Mouse (Mus musculus) macrophage (primary cell): ENCODE measurements around the gene Bmp3. TPM values are rescaled to one million over a fixed set of nuclear protein-coding genes. Genes with fewer than 3 reads are reported as not detected.

Experiments
- H3K27ac ChIP-seq: fragments of 350-480 bp; formaldehyde crosslinking; 2 replicates; pipeline ENCODE4 v1.9.0; 2021
- H3K36me3 ChIP-seq: fragments of 350-480 bp; formaldehyde crosslinking; 2 replicates; pipeline ENCODE4 v1.9.0; 2021; ENCODE audit errors: inconsistent target
- H3K4me3 ChIP-seq: fragments of 350-480 bp; formaldehyde crosslinking; 2 replicates; pipeline ENCODE4 v1.9.0; 2021; ENCODE audit errors: inconsistent target
- H3K79me2 ChIP-seq: fragments of 350-480 bp; formaldehyde crosslinking; 2 replicates; pipeline ENCODE4 v1.9.0; 2021; ENCODE audit errors: inconsistent target
- WGBS: methylation state at CpG from one replicate; pipeline ENCODE4 v1.1.7; 2026; ENCODE audit warnings: inconsistent platforms; ENCODE audit not compliant: missing documents; 5-methylcytosine and 5-hydroxymethylcytosine counted together
- polyA plus RNA-seq: library from polyadenylated mRNA; stranded (reverse); fragments of 250-400 nt; gene quantifications from 3 replicates; pipeline ENCODE4 v1.2.4, GENCODE M21; 2018; ENCODE audit warnings: inconsistent platforms

Bmp3 gene
- polyA plus RNA-seq, 1 experiment from 2014 or later, result not detected

DNA sequence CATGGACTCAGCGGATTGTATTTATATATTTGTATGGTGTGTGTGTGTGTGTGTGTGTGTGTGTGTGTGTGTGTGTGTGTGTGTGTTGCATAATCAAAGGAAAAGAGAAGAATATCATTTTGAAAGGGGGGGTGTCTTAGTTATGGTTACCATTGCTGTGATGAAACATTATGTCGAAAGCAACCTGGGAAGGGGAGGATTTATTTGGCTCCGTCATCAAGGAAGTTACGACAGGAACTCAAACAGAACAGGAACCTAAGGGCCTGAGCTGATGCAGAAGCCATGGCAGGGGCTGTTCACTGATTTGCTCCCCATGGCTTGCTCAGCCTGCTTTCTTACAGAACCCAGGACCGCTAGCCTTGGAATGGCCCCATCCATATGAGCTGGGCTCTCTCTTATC, 10.9 kb downstream of the Bmp3 start:
- WGBS, result 43% methylated on average over 5 of the region's 5 CpGs
- Histone ChIP-seq H3K27ac (no peak overlapping the region), H3K4me3 (no peak overlapping the region), H3K79me2 (no peaks in the 10 kb centered on the region), H3K36me3 (no peaks in the 10 kb centered on the region)

DNA sequence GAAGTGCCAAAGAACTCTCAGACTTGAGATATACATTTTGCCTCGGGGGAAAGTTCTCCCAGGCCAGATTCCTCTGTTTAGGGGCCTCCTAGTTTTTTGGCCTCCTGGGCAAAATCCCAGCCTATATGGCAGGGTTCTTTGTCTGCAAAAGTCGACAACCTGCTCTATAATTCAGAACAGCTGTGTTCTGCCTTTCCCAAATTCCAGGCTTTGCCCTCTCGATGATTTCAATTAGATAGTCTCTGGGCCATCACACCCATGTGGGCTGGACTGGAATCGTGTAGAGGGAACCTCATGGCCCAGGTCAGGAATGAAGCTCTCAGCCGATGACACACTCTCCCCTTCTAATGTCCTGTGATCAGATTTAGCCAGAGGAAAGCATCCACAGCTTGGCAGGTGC, 21.8 kb downstream of the Bmp3 start:
- no peak overlapping the region for H3K4me3 ChIP-seq
- H3K79me2 ChIP-seq, result no peaks in the 10 kb centered on the region
- WGBS, result 78% methylated on average over 5 of the region's 5 CpGs
- H3K27ac ChIP-seq, result no peak overlapping the region
- H3K36me3 ChIP-seq, result no peaks in the 10 kb centered on the region

DNA sequence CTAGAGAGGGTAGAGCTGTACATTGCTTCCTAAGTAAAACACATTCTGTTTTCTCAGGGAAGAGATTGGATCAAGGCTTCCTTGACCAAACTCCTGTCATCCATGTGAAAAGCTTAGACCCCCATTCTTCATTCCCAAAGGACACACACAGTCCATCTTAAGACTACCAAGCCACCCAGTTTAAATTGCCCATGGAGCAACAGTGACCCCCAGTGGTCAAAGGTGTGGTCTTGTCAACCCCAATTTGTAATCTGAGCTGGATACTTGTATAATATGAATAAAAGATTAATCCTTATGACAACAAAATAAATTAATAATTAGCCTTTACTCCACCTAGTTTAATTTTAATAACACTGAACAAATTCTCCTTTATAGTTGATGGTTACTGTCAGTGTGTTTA, 24.7 kb downstream of the Bmp3 start:
- Histone ChIP-seq H3K79me2 (no peaks in the 10 kb centered on the region), H3K4me3 (no peak overlapping the region), H3K27ac (no peak overlapping the region), H3K36me3 (no peaks in the 10 kb centered on the region)

DNA sequence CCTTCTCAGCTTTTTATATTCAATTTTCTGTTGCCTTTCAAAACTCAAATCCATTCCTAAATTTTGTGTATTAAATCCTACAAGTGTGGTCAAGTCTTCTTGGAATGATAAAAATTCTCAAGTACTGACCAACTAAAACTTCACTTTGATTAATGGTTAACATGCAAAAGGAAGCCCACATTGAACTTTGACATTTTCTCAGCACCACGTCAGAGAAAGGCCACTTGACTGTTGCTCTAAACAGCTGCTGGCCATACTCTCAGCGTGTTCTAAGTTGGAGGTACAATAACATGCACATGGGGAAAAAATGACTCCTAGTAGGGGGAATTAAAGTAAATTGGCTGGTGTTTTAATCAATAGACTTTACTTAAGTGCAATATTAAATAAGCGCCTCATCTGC, 27.9 kb downstream of the Bmp3 start:
- Histone ChIP-seq H3K27ac (no peak overlapping the region), H3K4me3 (no peak overlapping the region), H3K79me2 (no peaks in the 10 kb centered on the region), H3K36me3 (no peaks in the 10 kb centered on the region)
- 85% methylated on average over 3 of the region's 3 CpGs for WGBS

DNA sequence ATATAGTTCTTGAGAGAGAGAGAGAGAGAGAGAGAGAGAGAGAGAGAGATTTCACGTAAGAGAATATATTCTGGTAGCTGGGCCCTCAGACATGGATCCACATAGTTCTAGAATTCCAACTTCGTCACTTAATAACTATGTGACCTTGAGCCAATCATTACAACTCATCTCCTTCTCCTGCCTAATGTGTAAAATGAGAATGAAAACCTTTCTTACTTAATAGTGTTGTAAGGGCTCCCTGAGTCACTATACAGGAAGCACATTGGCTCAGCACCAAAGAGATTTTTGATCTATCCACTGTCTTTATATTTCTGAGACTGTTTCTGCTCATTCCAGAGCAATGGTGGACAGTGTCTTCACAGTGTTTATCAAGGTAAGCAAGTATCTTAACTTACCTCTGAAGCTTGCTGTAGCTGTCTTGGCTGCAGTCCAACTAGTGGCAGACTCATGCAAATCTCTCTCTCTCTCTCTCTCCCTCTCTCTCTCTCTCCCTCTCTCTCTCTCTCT, 36.4 kb downstream of the Bmp3 start:
- WGBS, result 84% methylated on average over 2 of the region's 2 CpGs

DNA sequence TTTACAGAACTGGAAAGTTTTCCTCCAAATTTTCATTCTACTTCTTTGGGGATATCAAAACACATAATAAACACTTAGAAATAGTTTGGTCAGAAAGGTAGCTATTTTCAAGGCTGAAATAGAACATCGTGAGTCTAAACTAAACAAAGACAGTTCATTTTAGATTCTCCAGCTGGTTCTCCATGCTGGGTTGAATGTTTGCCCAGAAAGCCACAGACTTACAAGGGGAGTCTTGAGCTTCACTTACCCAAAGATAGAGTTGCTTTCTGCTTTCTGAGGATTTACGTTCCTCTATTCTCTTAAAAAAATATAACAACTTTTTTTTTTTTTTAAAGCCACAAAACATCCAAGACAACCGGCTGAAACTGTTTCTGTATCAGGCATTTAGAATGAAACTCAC, 40.1 kb downstream of the Bmp3 start:
- H3K4me3 ChIP-seq, result no peak overlapping the region
- no peak overlapping the region for H3K27ac ChIP-seq
- H3K79me2 ChIP-seq, result no peaks in the 10 kb centered on the region
- H3K36me3 ChIP-seq, result no peaks in the 10 kb centered on the region
- 76% methylated on average over 3 of the region's 3 CpGs for WGBS

More for the DNA sequence above, 36.4 kb downstream of the Bmp3 start:
- Histone ChIP-seq H3K79me2 (no peaks in the 10 kb centered on the region), H3K36me3 (no peaks in the 10 kb centered on the region), H3K4me3 (no peak overlapping the region), H3K27ac (no peak overlapping the region)

DNA sequence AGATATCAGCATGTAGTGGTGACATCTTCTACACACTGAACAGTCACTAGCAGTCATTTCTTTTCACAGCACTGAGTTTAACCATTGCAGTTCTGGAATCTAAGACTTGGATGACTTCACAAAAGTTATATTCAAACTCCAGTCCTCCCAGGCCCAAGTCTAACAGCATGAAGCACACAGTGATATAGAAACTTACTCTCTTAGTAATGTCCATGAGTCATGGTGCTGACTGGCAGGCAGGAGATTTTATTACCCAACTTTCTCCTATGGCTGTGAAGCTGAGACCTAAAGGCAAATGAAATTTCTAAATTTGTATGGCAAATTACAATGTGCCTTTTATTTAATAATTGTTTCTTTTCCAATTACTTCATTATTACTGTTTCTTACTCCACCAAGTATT, 43.7 kb downstream of the Bmp3 start:
- no peak overlapping the region for H3K27ac ChIP-seq
- no peak overlapping the region for H3K4me3 ChIP-seq
- no peaks in the 10 kb centered on the region for H3K36me3 ChIP-seq
- H3K79me2 ChIP-seq, result no peaks in the 10 kb centered on the region

DNA sequence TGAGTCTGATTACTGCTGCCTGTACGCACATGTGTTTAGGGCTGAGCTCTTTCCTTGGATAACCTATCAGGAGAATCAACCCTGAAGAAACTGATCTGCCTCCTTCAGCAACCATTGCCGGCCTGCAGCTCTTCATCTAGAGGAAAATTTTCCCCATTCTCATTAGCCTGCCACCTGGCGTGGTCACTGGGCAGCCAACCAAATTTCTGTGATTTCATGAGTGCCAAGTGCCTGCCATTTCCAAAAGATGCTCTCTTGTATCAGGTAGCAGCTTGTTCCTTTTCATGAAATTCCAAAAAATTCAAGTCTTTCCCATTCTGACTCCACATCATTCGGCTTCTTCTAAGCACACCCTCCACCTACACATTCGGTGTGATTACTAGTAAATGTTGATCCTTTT, 46.7 kb downstream of the Bmp3 start:
- WGBS, result 81% methylated on average over 5 of the region's 5 CpGs
- no peaks in the 10 kb centered on the region for H3K79me2 ChIP-seq
- no peaks in the 10 kb centered on the region for H3K36me3 ChIP-seq

DNA sequence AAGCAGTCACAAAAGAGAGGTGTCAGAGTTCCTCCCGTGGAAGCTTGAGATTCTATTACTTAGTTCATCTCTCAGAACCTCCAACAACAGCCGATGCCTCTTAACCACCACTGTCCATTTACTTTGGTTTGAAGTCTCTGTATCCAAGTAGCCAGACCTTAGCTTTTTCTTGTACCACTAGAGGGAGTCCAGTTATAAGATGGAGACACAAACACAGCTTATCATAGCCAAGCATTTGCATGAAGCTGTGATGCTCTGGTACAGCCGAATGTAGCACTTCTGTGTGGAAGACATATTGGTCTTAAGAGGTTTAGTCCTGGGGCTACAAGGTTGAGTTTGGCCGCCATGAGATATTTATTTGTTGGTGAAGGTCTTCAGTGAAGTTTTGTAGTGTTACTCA, 48.1 kb downstream of the Bmp3 start:
- no peak overlapping the region for H3K27ac ChIP-seq
- no peaks in the 10 kb centered on the region for H3K79me2 ChIP-seq
- H3K36me3 ChIP-seq, result no peaks in the 10 kb centered on the region
- no peak overlapping the region for H3K4me3 ChIP-seq
- WGBS, result 68% methylated on average over 4 of the region's 4 CpGs

More for the DNA sequence above, 46.7 kb downstream of the Bmp3 start:
- Histone ChIP-seq H3K27ac (no peak overlapping the region), H3K4me3 (no peak overlapping the region)

DNA sequence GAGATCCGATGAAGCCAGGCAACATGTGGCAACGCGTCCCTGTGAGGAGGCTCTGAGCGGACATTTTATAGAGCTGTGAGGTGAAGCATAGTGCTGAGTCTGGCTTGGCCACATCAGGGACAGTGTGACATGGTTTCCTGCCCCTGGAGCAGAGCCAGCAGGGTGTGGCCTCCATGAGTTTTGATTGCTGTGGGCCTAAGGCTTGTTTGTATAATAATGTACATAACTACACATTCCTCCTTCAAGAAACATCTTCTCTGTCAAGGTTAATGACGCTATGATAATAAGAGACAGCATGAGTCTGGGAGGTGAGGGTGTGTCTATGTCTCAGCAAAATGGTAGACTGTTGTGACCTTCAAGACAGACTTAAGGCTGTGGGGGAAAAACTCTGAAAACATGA, 64.5 kb downstream of the Bmp3 start:
- Histone ChIP-seq H3K4me3 (no peak overlapping the region), H3K79me2 (no peaks in the 10 kb centered on the region), H3K36me3 (no peaks in the 10 kb centered on the region), H3K27ac (no peak overlapping the region)
- 98% methylated on average over 5 of the region's 5 CpGs for WGBS

DNA sequence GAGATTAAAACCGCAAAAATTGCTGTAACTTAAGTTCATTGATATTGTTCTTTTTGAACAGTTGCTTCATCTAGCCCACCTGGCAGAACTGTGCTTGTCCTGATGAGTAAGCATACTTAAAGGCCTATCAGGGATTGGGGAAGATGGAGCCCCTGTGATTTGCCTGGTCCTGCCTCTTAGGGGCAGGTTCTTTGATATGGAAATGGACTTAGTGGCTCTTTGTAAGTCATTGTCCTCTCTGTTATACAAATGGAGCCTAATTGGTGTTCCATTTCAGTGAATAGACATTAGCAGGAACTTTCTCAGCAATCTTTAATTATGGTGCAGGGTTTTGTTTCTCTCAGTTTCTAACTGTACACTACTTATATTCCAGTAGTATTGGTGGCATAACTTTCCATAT, 67.4 kb downstream of the Bmp3 start:
- H3K4me3 ChIP-seq, result no peak overlapping the region
- no peaks in the 10 kb centered on the region for H3K36me3 ChIP-seq
- 89% methylated on average over 1 of the region's 1 CpGs for WGBS
- no peak overlapping the region for H3K27ac ChIP-seq
- no peaks in the 10 kb centered on the region for H3K79me2 ChIP-seq

DNA sequence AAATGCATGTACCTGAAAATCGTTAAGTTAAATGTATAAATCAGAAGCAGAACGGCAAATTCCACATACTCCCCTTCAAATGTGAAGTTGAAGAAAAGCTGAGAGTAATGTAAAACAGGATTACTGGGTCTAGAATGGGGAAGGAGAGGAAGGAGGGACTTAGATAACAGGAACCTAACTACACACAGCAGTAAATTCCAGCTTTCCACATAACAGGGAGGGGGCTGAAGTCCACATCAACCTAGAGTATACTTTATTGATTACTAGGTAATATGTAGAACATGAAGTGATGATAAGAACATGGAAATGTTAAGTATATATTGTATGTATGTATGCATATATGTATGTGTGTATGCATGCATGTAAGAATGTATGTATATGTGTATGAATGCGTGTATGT, 68.7 kb downstream of the Bmp3 start:
- 95% methylated on average over 3 of the region's 3 CpGs for WGBS
- Histone ChIP-seq H3K27ac (no peak overlapping the region), H3K79me2 (no peaks in the 10 kb centered on the region), H3K36me3 (no peaks in the 10 kb centered on the region), H3K4me3 (no peak overlapping the region)

Other genes starting within 250 kb of the Bmp3 start
- not detected in 3 replicates for gene Prkg2, start 182.9 kb downstream of the Bmp3 start, polyA plus RNA-seq